ENCODE assay signal across 8 mouse cellular contexts in the genomic region with DNA sequence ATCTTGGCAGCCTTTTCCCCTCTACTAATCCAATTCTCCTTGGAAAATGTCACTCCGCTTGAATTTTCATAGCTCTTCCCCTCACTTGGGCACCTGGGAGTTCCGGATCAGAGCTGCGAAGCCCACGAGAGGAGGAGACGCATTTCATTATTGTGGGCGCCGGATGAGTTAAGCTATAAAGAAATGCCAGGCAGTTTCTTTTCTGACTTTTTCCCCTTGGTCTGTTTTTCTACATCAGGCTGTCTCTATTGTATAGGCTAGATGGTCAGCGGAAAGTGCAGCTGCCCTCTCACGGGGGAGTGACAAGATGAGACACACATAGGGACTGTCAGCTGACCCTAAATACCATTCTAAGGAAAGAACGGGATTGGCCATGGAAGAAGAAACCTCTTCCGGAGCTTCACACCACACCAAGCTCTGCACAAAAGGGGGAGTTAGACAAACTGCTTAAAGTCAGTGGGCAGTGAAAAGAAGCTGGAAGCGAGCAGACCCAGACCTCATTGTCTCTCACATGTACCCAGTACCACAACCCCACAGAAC.
DNase-seq lines count a peak whose midpoint lies in the region; ATAC-seq and TF ChIP-seq lines count a peak whose summit lies in the region.
"Had no signal": no experiment of that assay in that cellular context is flagged by ENCODE, and none has a peak within 500 bp of the region (broad histone marks: within the 10 kb centered on the region; RNA-seq: fewer than 3 reads in every experiment).

No protein-coding gene starts in this region.

- no peaks in the 10 kb centered on the region for H3K9me3 ChIP-seq in lung, embryonic 14.5 days (ENCODE audit: low read depth, low read length)
- H3K9me3 ChIP-seq in heart, embryonic 14.5 days (ENCODE audit: control insufficient read depth, low read length): no peaks in the 10 kb centered on the region

- H3K27ac ChIP-seq in lung, embryonic 14.5 days (ENCODE audit: low read depth): no peak overlapping the region
- H3K27ac ChIP-seq in heart, embryonic 14.5 days (replicated peaks in 1 of 2; ENCODE audit: control insufficient read depth in 1 of 2, insufficient read depth in 1 of 2, low read depth in 2 of 2, low read length in 2 of 2): peak overlapping the region; percentile 28 to 63; a peak in 3 of 4 replicates
- H3K27ac ChIP-seq: layer of hippocampus, adult 2 months had no signal

- no peak for DNase-seq in lung, embryonic 14.5 days
- DNase-seq in lung, adult 2 months: no peak
- peak; percentile 14 for DNase-seq in brain, adult 2 months (ENCODE audit: low read depth, low spot score)
- DNase-seq in adrenal gland, adult (ENCODE audit: inconsistent age in 2 of 2, low spot score in 1 of 2): no peak
- no peak for DNase-seq in frontal cortex, postnatal 36 days (ENCODE audit: low spot score in 2 of 2)

- TF ChIP-seq POLR2A in lung, adult 2 months (IDR thresholded peaks at IDR 0.05; ENCODE audit: borderline replicate concordance, extremely low read depth, low read depth, low read length): no peak

- no peaks in the 10 kb centered on the region for H3K27me3 ChIP-seq in lung, embryonic 14.5 days (ENCODE audit: insufficient read depth, low read length)
- H3K27me3 ChIP-seq in heart, embryonic 14.5 days (ENCODE audit: control insufficient read depth, insufficient read depth, low read length): no peaks in the 10 kb centered on the region; the same call in 1 of the 2 replicates

- no peak overlapping the region for H3K9ac ChIP-seq in lung, embryonic 14.5 days
- 0 out of 2 replicates have a peak overlapping the region, but pooled peaks have one; percentile 31 for H3K9ac ChIP-seq in heart, embryonic 14.5 days (ENCODE audit: low read length)

- H3K4me1 ChIP-seq in lung, embryonic 14.5 days (ENCODE audit: insufficient read depth): no peaks in the 10 kb centered on the region
- H3K4me1 ChIP-seq in lung, adult 2 months (ENCODE audit: control insufficient read depth, insufficient read depth, low read length): no peaks in the 10 kb centered on the region
- H3K4me1 ChIP-seq in heart, embryonic 14.5 days (ENCODE audit: control insufficient read depth in 2 of 2, insufficient read depth in 2 of 2, low read length in 2 of 2): peaks cover 23 to 36% of the 10 kb centered on the region in 2 experiments

- no peak for ATAC-seq in lung, embryonic 14.5 days (ENCODE audit: insufficient read depth)
- no peak for ATAC-seq in heart, embryonic 14.5 days (ENCODE audit: insufficient number of reproducible peaks, insufficient read depth, low FRiP score, low read depth)
- 0 out of 2 replicates have a peak, but pooled peaks have one; percentile 11 for ATAC-seq in megakaryocyte-erythroid progenitor cell, adult 5-6 weeks (replicated peaks; ENCODE audit: low FRiP score, low TSS enrichment, poor library complexity, severe bottlenecking)

- TF ChIP-seq CTCF in lung, embryonic 14.5 days (IDR thresholded peaks at IDR 0.05; ENCODE audit: low read depth): no peak
- no peak for TF ChIP-seq CTCF in lung, adult 2 months (IDR thresholded peaks at IDR 0.05; ENCODE audit: insufficient read depth, low read length)

- no peaks in the 10 kb centered on the region for H3K36me3 ChIP-seq in lung, embryonic 14.5 days (ENCODE audit: insufficient read depth)
- H3K36me3 ChIP-seq in heart, embryonic 14.5 days (ENCODE audit: control insufficient read depth, insufficient read depth, low read length): no peaks in the 10 kb centered on the region

- H3K4me3 ChIP-seq in lung, embryonic 14.5 days (ENCODE audit: low read depth, low read length): no peak overlapping the region
- no peak overlapping the region for H3K4me3 ChIP-seq in lung, adult 2 months (replicated peaks; ENCODE audit: extremely low read depth, low read depth, low read length)
- peak overlapping the region; percentile 3 to 14; a peak in 1 of 4 replicates for H3K4me3 ChIP-seq in heart, embryonic 14.5 days (ENCODE audit: control insufficient read depth in 1 of 2, insufficient read depth in 1 of 2, low read depth in 1 of 2, low read length in 2 of 2)
- H3K4me3 ChIP-seq: layer of hippocampus, adult 2 months had no signal

- H3K4me2 ChIP-seq in lung, embryonic 14.5 days: peak overlapping the region; percentile 32
- peak overlapping the region; percentile 59 for H3K4me2 ChIP-seq in heart, embryonic 14.5 days (ENCODE audit: low read length)

- WGBS in lung, embryonic 14.5 days: 44% methylated on average over 12 of the region's 12 CpGs
- WGBS in lung, adult 2 months: 50% methylated on average over 12 of the region's 12 CpGs
- WGBS in heart, embryonic 14.5 days: 40% methylated on average over 12 of the region's 12 CpGs

Comparison
In these comparisons a context has a peak if more than half of its experiments do, and no peak if none do; other contexts are left out.
1. H3K4me3 ChIP-seq: peak in heart, embryonic 14.5 days (2 of 2); none in lung, embryonic 14.5 days (single experiment) and lung, adult 2 months (single experiment).